Mouse (Mus musculus) limb, embryonic 10.5 days (tissue): ENCODE data around the gene Bax. TPM values are rescaled to one million over a fixed set of nuclear protein-coding genes. Genes with fewer than 3 reads are reported as not detected.
"Not testable (repeated sequence)": the region's sequence is repeated elsewhere in the genome, so short reads cannot be mapped to it uniquely, and the experiment has no call there.

Experiments used
- DNase-seq: peaks from one replicate; pipeline ENCODE4 v3.0.0-alpha.2; 2017; ENCODE audit warnings: low spot score
- H3K27ac ChIP-seq: fragments of 300-500 bp; sonication (generic); 2 replicates; pipeline ENCODE4 v1.5.1; 2016; ENCODE audit warnings: mild to moderate bottlenecking
- H3K27me3 ChIP-seq: fragments of 300-500 bp; sonication (generic); 2 replicates; pipeline ENCODE4 v1.6.1; 2016; ENCODE audit warnings: low read depth, mild to moderate bottlenecking; ENCODE audit not compliant: poor library complexity, severe bottlenecking
- H3K36me3 ChIP-seq: fragments of 300-500 bp; sonication (generic); 2 replicates; pipeline ENCODE4 v1.6.1; 2016; ENCODE audit warnings: mild to moderate bottlenecking, moderate library complexity
- H3K4me1 ChIP-seq: fragments of 300-500 bp; sonication (generic); 2 replicates; pipeline ENCODE4 v1.6.1; 2016
- H3K4me3 ChIP-seq: fragments of 300-500 bp; sonication (generic); 2 replicates; pipeline ENCODE4 v1.5.1; 2016; ENCODE audit warnings: mild to moderate bottlenecking, moderate library complexity
- H3K9me3 ChIP-seq: fragments of 300-500 bp; sonication (generic); replicated peaks from 2 replicates; pipeline ENCODE4 v1.6.1; 2016; ENCODE audit warnings: mild to moderate bottlenecking
- WGBS: fragments of 180-500 bp; shearing (Covaris S2); methylation state at CpG from one replicate; pipeline ENCODE4 v1.1.7; 2016; 5-methylcytosine and 5-hydroxymethylcytosine counted together
- polyA plus RNA-seq: library from polyadenylated mRNA; unstranded; fragments of >200 nt; fragmentation: Nextera tagmentation; extraction: Ambion mirVana; gene quantifications from 2 replicates; pipeline ENCODE4 v1.2.1, GENCODE M21; 2016

Gene Bax
- polyA plus RNA-seq, 1 experiment from 2014 or later = 248 TPM

GRCm38 (mm10) chr7:45460377-45460776 is 6.3 kb downstream of the Bax start:
- peak overlapping the region; percentile 94 for H3K27ac ChIP-seq
- no peaks in the 10 kb centered on the region for H3K9me3 ChIP-seq
- WGBS = 79% methylated on average over 7 of the region's 7 CpGs
- peak overlapping the region; percentile 80 for H3K4me3 ChIP-seq
- no peaks in the 10 kb centered on the region for H3K27me3 ChIP-seq
- peaks cover 45% of the 10 kb centered on the region for H3K4me1 ChIP-seq
- peaks cover 75% of the 10 kb centered on the region for H3K36me3 ChIP-seq
- no peak for DNase-seq

GRCm38 (mm10) chr7:45459564-45460140 is 7.0 kb downstream of the Bax start, which contains the start of gene Ftl1:
Ftl1 (minus strand) TSS chr7:45459884.
- H3K9me3 ChIP-seq, H3K27me3 ChIP-seq: not testable (repeated sequence)
- peak within 1 kb of the TSS; percentile 94 for H3K27ac ChIP-seq
- H3K4me3 ChIP-seq = peak within 1 kb of the TSS; percentile 80
- under 1% methylated on average over 37 of the region's 37 CpGs for WGBS
- H3K4me1 ChIP-seq = peaks cover 40% of the 10 kb centered on the region
- peak; percentile 95 for DNase-seq
- H3K36me3 ChIP-seq = peaks cover 75% of the 10 kb centered on the region

- H3K4me3 ChIP-seq = peak overlapping the region; percentile 80
- H3K27me3 ChIP-seq = no peaks in the 10 kb centered on the region
- peak; percentile 92 for DNase-seq
- peaks cover 40% of the 10 kb centered on the region for H3K4me1 ChIP-seq
- 2% methylated on average over 43 of the region's 43 CpGs for WGBS
- H3K27ac ChIP-seq = peak overlapping the region; percentile 94
- H3K36me3 ChIP-seq = peaks cover 75% of the 10 kb centered on the region
- no peaks in the 10 kb centered on the region for H3K9me3 ChIP-seq
Observed at GRCm38 (mm10) chr7:45458748-45459563, 7.7 kb downstream of the Bax start.

- Histone ChIP-seq H3K27me3 (no peaks in the 10 kb centered on the region), H3K4me1 (peaks cover 40% of the 10 kb centered on the region), H3K9me3 (no peaks in the 10 kb centered on the region), H3K27ac (no peak overlapping the region), H3K36me3 (peaks cover 71% of the 10 kb centered on the region), H3K4me3 (peak overlapping the region; percentile 80)
- 77% methylated on average over 10 of the region's 10 CpGs for WGBS
- no peak for DNase-seq
Observed at GRCm38 (mm10) chr7:45457204-45458060, 9.3 kb downstream of the Bax start.

- 64% methylated on average over 9 of the region's 9 CpGs for WGBS
- no peak overlapping the region for H3K27ac ChIP-seq
- H3K36me3 ChIP-seq = peaks cover 71% of the 10 kb centered on the region
- DNase-seq = no peak
- H3K9me3 ChIP-seq = no peaks in the 10 kb centered on the region
- peaks cover 40% of the 10 kb centered on the region for H3K4me1 ChIP-seq
- H3K27me3 ChIP-seq = no peaks in the 10 kb centered on the region
- peak overlapping the region; percentile 80 for H3K4me3 ChIP-seq
Observed at GRCm38 (mm10) chr7:45456721-45457203, 9.9 kb downstream of the Bax start.

GRCm38 (mm10) chr7:45455932-45456696 is 10.6 kb downstream of the Bax start:
- Histone ChIP-seq H3K4me1 (peaks cover 33% of the 10 kb centered on the region), H3K36me3 (peaks cover 67% of the 10 kb centered on the region), H3K9me3 (no peaks in the 10 kb centered on the region), H3K4me3 (no peak overlapping the region), H3K27me3 (no peaks in the 10 kb centered on the region), H3K27ac (no peak overlapping the region)
- peak; percentile 34 for DNase-seq
- 76% methylated on average over 13 of the region's 13 CpGs for WGBS

- WGBS = 89% methylated on average over 15 of the region's 15 CpGs
- peaks cover 71% of the 10 kb centered on the region for H3K36me3 ChIP-seq
- H3K4me1 ChIP-seq = peaks cover 22% of the 10 kb centered on the region
- H3K9me3 ChIP-seq = no peaks in the 10 kb centered on the region
- H3K4me3 ChIP-seq = no peak overlapping the region
- no peaks in the 10 kb centered on the region for H3K27me3 ChIP-seq
- DNase-seq = no peak
- H3K27ac ChIP-seq = no peak overlapping the region
Observed at GRCm38 (mm10) chr7:45454971-45455370, 11.7 kb downstream of the Bax start.

- H3K4me1 ChIP-seq = peaks cover 2% of the 10 kb centered on the region; the same call in 1 of the 2 replicates
- H3K27ac ChIP-seq = no peak overlapping the region
- H3K9me3 ChIP-seq = no peaks in the 10 kb centered on the region
- peaks cover 75% of the 10 kb centered on the region for H3K36me3 ChIP-seq
- no peak overlapping the region for H3K4me3 ChIP-seq
- no peaks in the 10 kb centered on the region for H3K27me3 ChIP-seq
- WGBS = 54% methylated on average over 23 of the region's 23 CpGs
- peak; percentile 87 for DNase-seq
Observed at GRCm38 (mm10) chr7:45451344-45451982, 15.2 kb downstream of the Bax start.

- Histone ChIP-seq H3K4me3 (no peak overlapping the region), H3K36me3 (peaks cover 76% of the 10 kb centered on the region), H3K9me3 (no peaks in the 10 kb centered on the region), H3K4me1 (peaks cover 2% of the 10 kb centered on the region; the same call in 1 of the 2 replicates), H3K27ac (no peak overlapping the region), H3K27me3 (no peaks in the 10 kb centered on the region)
- WGBS = 97% methylated on average over 1 of the region's 1 CpGs
- DNase-seq = no peak
Observed at GRCm38 (mm10) chr7:45449974-45450373, 16.7 kb downstream of the Bax start.

GRCm38 (mm10) chr7:45447325-45447990 is 19.2 kb downstream of the Bax start:
- H3K4me3 ChIP-seq = no peak overlapping the region

GRCm38 (mm10) chr7:45446589-45446988 is 20.1 kb downstream of the Bax start:
- no peaks in the 10 kb centered on the region for H3K9me3 ChIP-seq
- DNase-seq = no peak
- peaks cover 76% of the 10 kb centered on the region for H3K36me3 ChIP-seq
- H3K4me3 ChIP-seq = no peak overlapping the region
- H3K27ac ChIP-seq = no peak overlapping the region
- no peaks in the 10 kb centered on the region for H3K27me3 ChIP-seq
- peaks cover 2% of the 10 kb centered on the region; the same call in 1 of the 2 replicates for H3K4me1 ChIP-seq

More at GRCm38 (mm10) chr7:45447325-45447990, 19.2 kb downstream of the Bax start:
- no peak overlapping the region for H3K27ac ChIP-seq
- no peaks in the 10 kb centered on the region for H3K27me3 ChIP-seq
- H3K36me3 ChIP-seq = peaks cover 80% of the 10 kb centered on the region
- H3K4me1 ChIP-seq = peaks cover 2% of the 10 kb centered on the region; the same call in 1 of the 2 replicates
- peak; percentile 40 for DNase-seq
- no peaks in the 10 kb centered on the region for H3K9me3 ChIP-seq
- 29% methylated on average over 11 of the region's 11 CpGs for WGBS
